Mouse (Mus musculus) intestine, embryonic 16.5 days (tissue): ENCODE results near the gene Olfr1368. TPM values are rescaled to one million over a fixed set of nuclear protein-coding genes. Genes with fewer than 3 reads are reported as not detected.
"Not testable (repeated sequence)": the region's sequence is repeated elsewhere in the genome, so short reads cannot be mapped to it uniquely, and the experiment has no call there.

Experiments used
- ATAC-seq: fragments of 200-750 bp; cut with Nextera tagmentation; 2 replicates; pipeline ENCODE4 v1.8.0; 2017; ENCODE audit warnings: moderate TSS enrichment, moderate library complexity
- H3K27ac ChIP-seq: fragments of 300-500 bp; sonication (generic); 2 replicates; pipeline ENCODE4 v1.5.1; 2014; ENCODE audit warnings: mild to moderate bottlenecking, low read length
- H3K27me3 ChIP-seq: fragments of 300-500 bp; sonication (generic); replicated peaks from 2 replicates; pipeline ENCODE4 v1.6.1; 2014; ENCODE audit warnings: low read length, control low read depth, mixed read lengths; ENCODE audit not compliant: control insufficient read depth, insufficient read depth
- H3K36me3 ChIP-seq: fragments of 300-500 bp; sonication (generic); 2 replicates; pipeline ENCODE4 v1.6.1; 2014; ENCODE audit warnings: low read length, control low read depth; ENCODE audit not compliant: control insufficient read depth, insufficient read depth
- H3K4me1 ChIP-seq: fragments of 300-500 bp; sonication (generic); 2 replicates; pipeline ENCODE4 v1.6.1; 2014; ENCODE audit warnings: low read length, control low read depth, mixed read lengths; ENCODE audit not compliant: control insufficient read depth, insufficient read depth
- H3K4me2 ChIP-seq: fragments of 300-500 bp; sonication (generic); 2 replicates; pipeline ENCODE4 v1.6.1; 2014; ENCODE audit warnings: low read depth, low read length, control low read depth
- H3K4me3 ChIP-seq: fragments of 300-500 bp; sonication (generic); 2 replicates; pipeline ENCODE4 v1.5.1; 2014; ENCODE audit warnings: mild to moderate bottlenecking, low read length
- H3K9ac ChIP-seq: fragments of 300-500 bp; sonication (generic); 2 replicates; pipeline ENCODE4 v1.6.1; 2014; ENCODE audit warnings: low read depth, low read length
- H3K9me3 ChIP-seq: fragments of 300-500 bp; sonication (generic); 2 replicates; pipeline ENCODE4 v1.6.1; 2016; ENCODE audit warnings: low read length, control low read depth; ENCODE audit not compliant: control insufficient read depth
- WGBS: fragments of 180-500 bp; shearing (Covaris S2); extraction: QIAGEN DNeasy Blood & Tissue Kit; methylation state at CpG from one replicate; pipeline ENCODE4 v1.1.7; 2014; 5-methylcytosine and 5-hydroxymethylcytosine counted together
- polyA plus RNA-seq: library from polyadenylated mRNA; unstranded; fragments of >200 nt; fragmentation: Nextera tagmentation; extraction: Ambion mirVana; gene quantifications from 2 replicates; pipeline ENCODE4 v1.2.1, GENCODE M21; 2015

Olfr1368 gene
- polyA plus RNA-seq, 1 experiment from 2014 or later = not detected

GRCm38 (mm10) chr13:21159475-21159819, 13.8 kb upstream of the Olfr1368 start:
- ATAC-seq = peak; percentile 19; the same call in 1 of the 2 replicates
- Histone ChIP-seq H3K27me3 (no peaks in the 10 kb centered on the region), H3K4me2 (peak overlapping the region; percentile 89), H3K36me3 (no peaks in the 10 kb centered on the region), H3K4me3 (peak overlapping the region; percentile 60), H3K4me1 (peaks cover 2% of the 10 kb centered on the region; the same call in 1 of the 2 replicates), H3K27ac (no peak overlapping the region), H3K9ac (peak overlapping the region; percentile 60), H3K9me3 (no peaks in the 10 kb centered on the region)
- under 1% methylated on average over 15 of the region's 15 CpGs for WGBS

- ATAC-seq = peak; percentile 68
- H3K27me3 ChIP-seq = no peaks in the 10 kb centered on the region
- H3K9me3 ChIP-seq = no peaks in the 10 kb centered on the region
- under 1% methylated on average over 19 of the region's 19 CpGs for WGBS
- H3K36me3 ChIP-seq = no peaks in the 10 kb centered on the region
- peak overlapping the region; percentile 60 for H3K4me3 ChIP-seq
- peak overlapping the region; percentile 89 for H3K4me2 ChIP-seq
- peak overlapping the region; percentile 60 for H3K9ac ChIP-seq
- peaks cover 2% of the 10 kb centered on the region; the same call in 1 of the 2 replicates for H3K4me1 ChIP-seq
- H3K27ac ChIP-seq = no peak overlapping the region
Measured at GRCm38 (mm10) chr13:21158785-21159474, 13.3 kb upstream of the Olfr1368 start.

- peak overlapping the region; percentile 89 for H3K4me2 ChIP-seq
- H3K36me3 ChIP-seq = no peaks in the 10 kb centered on the region
- peak overlapping the region; percentile 60; the same call in 1 of the 2 replicates for H3K4me3 ChIP-seq
- ATAC-seq = no peak
- no peak overlapping the region for H3K9ac ChIP-seq
- peaks cover 2% of the 10 kb centered on the region; the same call in 1 of the 2 replicates for H3K4me1 ChIP-seq
- no peaks in the 10 kb centered on the region for H3K9me3 ChIP-seq
- H3K27ac ChIP-seq = no peak overlapping the region
- no peaks in the 10 kb centered on the region for H3K27me3 ChIP-seq
- WGBS = 12% methylated on average over 9 of the region's 9 CpGs
Measured at GRCm38 (mm10) chr13:21158071-21158470, 12.4 kb upstream of the Olfr1368 start.

GRCm38 (mm10) chr13:21155888-21156287, 10.2 kb upstream of the Olfr1368 start:
- Histone ChIP-seq H3K27ac (no peak overlapping the region), H3K36me3 (no peaks in the 10 kb centered on the region), H3K4me3 (no peak overlapping the region), H3K4me2 (no peak overlapping the region), H3K4me1 (no peaks in the 10 kb centered on the region), H3K9ac (no peak overlapping the region), H3K27me3 (no peaks in the 10 kb centered on the region), H3K9me3 (no peaks in the 10 kb centered on the region)
- no peak for ATAC-seq
- WGBS = 85% methylated on average over 5 of the region's 5 CpGs

GRCm38 (mm10) chr13:21142421-21142820, 3.2 kb downstream of the Olfr1368 start:
- Histone ChIP-seq H3K36me3 (no peaks in the 10 kb centered on the region), H3K4me2 (no peak overlapping the region), H3K9me3 (no peaks in the 10 kb centered on the region), H3K4me3 (no peak overlapping the region), H3K4me1 (no peaks in the 10 kb centered on the region), H3K27ac (no peak overlapping the region), H3K27me3 (no peaks in the 10 kb centered on the region), H3K9ac (no peak overlapping the region)
- no peak for ATAC-seq
- WGBS = 39% methylated on average over 8 of the region's 8 CpGs

GRCm38 (mm10) chr13:21129339-21129738, 16.3 kb downstream of the Olfr1368 start, which contains the start of gene Olfr263:
TSS of gene Olfr263 (plus strand) at chr13:21129639.
- not testable (repeated sequence) for H3K27me3 ChIP-seq, ATAC-seq

GRCm38 (mm10) chr13:21114121-21114520, 31.5 kb downstream of the Olfr1368 start:
- H3K4me1 ChIP-seq = no peaks in the 10 kb centered on the region
- no peak overlapping the region for H3K9ac ChIP-seq
- H3K27ac ChIP-seq = no peak overlapping the region
- no peak overlapping the region for H3K4me2 ChIP-seq
- no peak for ATAC-seq
- no peaks in the 10 kb centered on the region for H3K36me3 ChIP-seq
- no peaks in the 10 kb centered on the region for H3K9me3 ChIP-seq
- WGBS = 78% methylated on average over 4 of the region's 4 CpGs
- H3K4me3 ChIP-seq = no peak overlapping the region
- H3K27me3 ChIP-seq = no peaks in the 10 kb centered on the region

More at GRCm38 (mm10) chr13:21129339-21129738, 16.3 kb downstream of the Olfr1368 start, which contains the start of gene Olfr263:
- H3K9me3 ChIP-seq, H3K4me2 ChIP-seq, H3K4me3 ChIP-seq, H3K27ac ChIP-seq, H3K4me1 ChIP-seq, H3K36me3 ChIP-seq, H3K9ac ChIP-seq: not testable (repeated sequence)
- WGBS = 73% methylated on average over 3 of the region's 3 CpGs

GRCm38 (mm10) chr13:21111183-21111582, 34.5 kb downstream of the Olfr1368 start, which contains the start of gene Olfr1369-ps1:
TSS of gene Olfr1369-ps1 (plus strand) at chr13:21111483.
- H3K27me3 ChIP-seq, H3K36me3 ChIP-seq, H3K9ac ChIP-seq, H3K4me2 ChIP-seq, H3K27ac ChIP-seq, ATAC-seq, H3K4me1 ChIP-seq, H3K4me3 ChIP-seq, H3K9me3 ChIP-seq: not testable (repeated sequence)
- WGBS = 76% methylated on average over 3 of the region's 3 CpGs

GRCm38 (mm10) chr13:21110441-21110840, 35.2 kb downstream of the Olfr1368 start:
- no peak overlapping the region for H3K4me3 ChIP-seq
- no peak for ATAC-seq
- H3K36me3 ChIP-seq = no peaks in the 10 kb centered on the region
- 94% methylated on average over 6 of the region's 6 CpGs for WGBS
- no peaks in the 10 kb centered on the region for H3K9me3 ChIP-seq
- H3K9ac ChIP-seq = no peak overlapping the region
- H3K27me3 ChIP-seq = no peaks in the 10 kb centered on the region
- no peak overlapping the region for H3K27ac ChIP-seq
- no peak overlapping the region for H3K4me2 ChIP-seq
- no peaks in the 10 kb centered on the region for H3K4me1 ChIP-seq
